Mouse (Mus musculus) inflammation-experienced regulatory T-cells, adult 6 months (primary cell): ENCODE results near the gene Aip. TPM values are rescaled to one million over a fixed set of nuclear protein-coding genes. Genes with fewer than 3 reads are reported as not detected.
"Not testable (repeated sequence)": the region's sequence is repeated elsewhere in the genome, so short reads cannot be mapped to it uniquely, and the experiment has no call there.

Experiments used
- ATAC-seq: one replicate; pipeline ENCODE4 v1.8.0; 2017
- polyA plus RNA-seq, 3 experiments: library from polyadenylated mRNA; unstranded; fragments of 100-300 nt; shearing (Covaris generic); gene quantifications; one replicate each; pipeline ENCODE4 v1.2.1; 2017

Gene Aip
- polyA plus RNA-seq, 3 experiments from 2014 or later: 171 to 228 (median 197) TPM

GRCm38 (mm10) chr19:4087090-4087489 is 38.6 kb downstream of the Aip start:
- ATAC-seq: no peak

GRCm38 (mm10) chr19:4086156-4086555 is 39.5 kb downstream of the Aip start:
- no peak for ATAC-seq

GRCm38 (mm10) chr19:4084984-4085383 is 40.7 kb downstream of the Aip start:
- no peak for ATAC-seq

GRCm38 (mm10) chr19:4083826-4084225 is 41.8 kb downstream of the Aip start:
- ATAC-seq: no peak

- no peak for ATAC-seq
Measured at GRCm38 (mm10) chr19:4083316-4083715, 42.3 kb downstream of the Aip start.

- no peak for ATAC-seq
Measured at GRCm38 (mm10) chr19:4082219-4082965, 43.3 kb downstream of the Aip start.

- no peak for ATAC-seq
Measured at GRCm38 (mm10) chr19:4081394-4081793, 44.3 kb downstream of the Aip start, which contains the start of gene Cabp2. Cabp2 (plus strand) TSS chr19:4081578.

- ATAC-seq: peak; percentile 61
Measured at GRCm38 (mm10) chr19:4080511-4081009, 45.1 kb downstream of the Aip start.

GRCm38 (mm10) chr19:4079594-4079993 is 46.1 kb downstream of the Aip start:
- no peak for ATAC-seq

- no peak for ATAC-seq
Measured at GRCm38 (mm10) chr19:4075531-4075930, 50.1 kb downstream of the Aip start.

- ATAC-seq: no peak
Measured at GRCm38 (mm10) chr19:4072706-4073424, 52.8 kb downstream of the Aip start.

- ATAC-seq: no peak
Measured at GRCm38 (mm10) chr19:4071406-4071805, 54.3 kb downstream of the Aip start.

GRCm38 (mm10) chr19:4070756-4071155 is 54.9 kb downstream of the Aip start:
- no peak for ATAC-seq

- no peak for ATAC-seq
Measured at GRCm38 (mm10) chr19:4070311-4070710, 55.3 kb downstream of the Aip start.

GRCm38 (mm10) chr19:4068717-4069410 is 56.8 kb downstream of the Aip start:
- no peak for ATAC-seq

- ATAC-seq: not testable (repeated sequence)
Measured at GRCm38 (mm10) chr19:4068242-4068641, 57.4 kb downstream of the Aip start.

- ATAC-seq: no peak
Measured at GRCm38 (mm10) chr19:4066877-4067276, 58.8 kb downstream of the Aip start.

- peak; percentile 78 for ATAC-seq
Measured at GRCm38 (mm10) chr19:4066280-4066679, 59.4 kb downstream of the Aip start.

GRCm38 (mm10) chr19:4064501-4064900 is 61.2 kb downstream of the Aip start:
- not testable (repeated sequence) for ATAC-seq
